Mouse (Mus musculus) activated CD4-positive, CD25-positive, alpha-beta regulatory T cell (primary cell): Measurements from ENCODE around the gene Poc5. TPM values are rescaled to one million over a fixed set of nuclear protein-coding genes. Genes with fewer than 3 reads are reported as not detected.

Experiments
- polyA plus RNA-seq, 2 experiments: library from polyadenylated mRNA; unstranded; fragments of 100-300 nt; shearing (Covaris generic); gene quantifications; one replicate each; pipeline ENCODE4 v1.2.1; 2017

Poc5 gene
- polyA plus RNA-seq = 10 to 100 TPM; 18.9 to 22.6 TPM

GRCm38 (mm10) chr13:96388042-96388888 is at the start of gene Poc5:
Gene Poc5 (plus strand): TSS chr13:96388294.

Other genes starting within 250 kb of the Poc5 start
- gene Ankdd1b, start 82.9 kb downstream of the Poc5 start, polyA plus RNA-seq = not detected
- gene Gm17622, start 102.4 kb downstream of the Poc5 start, polyA plus RNA-seq = not detected
- 10 to 100 TPM; 13.7 to 21.4 TPM for gene Polk, start 154.3 kb downstream of the Poc5 start, polyA plus RNA-seq
- gene Col4a3bp, start 154.3 kb downstream of the Poc5 start, polyA plus RNA-seq = 10 to 100 TPM; 29.4 to 36.7 TPM